Mouse (Mus musculus) limb, embryonic 13.5 days (tissue): ENCODE results near the gene Cdk17. TPM values are rescaled to one million over a fixed set of nuclear protein-coding genes. Genes with fewer than 3 reads are reported as not detected.
"Not testable (repeated sequence)": the region's sequence is repeated elsewhere in the genome, so short reads cannot be mapped to it uniquely, and the experiment has no call there.

Experiments used
- ATAC-seq: fragments of 200-750 bp; cut with Nextera tagmentation; 2 replicates; pipeline ENCODE4 v1.8.0; 2017; ENCODE audit warnings: low read depth, moderate number of reproducible peaks, moderate TSS enrichment; ENCODE audit not compliant: low FRiP score
- H3K27ac ChIP-seq: fragments of 300-500 bp; sonication (generic); 2 replicates; pipeline ENCODE4 v1.5.1; 2015; ENCODE audit warnings: inconsistent platforms, mild to moderate bottlenecking, moderate library complexity
- H3K27me3 ChIP-seq: fragments of 300-500 bp; sonication (generic); 2 replicates; pipeline ENCODE4 v1.6.1; 2015; ENCODE audit warnings: mild to moderate bottlenecking, inconsistent platforms
- H3K36me3 ChIP-seq: fragments of 300-500 bp; sonication (generic); 2 replicates; pipeline ENCODE4 v1.6.1; 2015; ENCODE audit warnings: inconsistent platforms, mild to moderate bottlenecking, moderate library complexity
- H3K4me1 ChIP-seq: fragments of 300-500 bp; sonication (generic); 2 replicates; pipeline ENCODE4 v1.6.1; 2015; ENCODE audit warnings: inconsistent platforms
- H3K4me2 ChIP-seq: fragments of 300-500 bp; sonication (generic); replicated peaks from 2 replicates; pipeline ENCODE4 v1.6.1; 2015; ENCODE audit warnings: inconsistent platforms, mild to moderate bottlenecking, moderate library complexity
- H3K4me3 ChIP-seq: fragments of 300-500 bp; sonication (generic); 2 replicates; pipeline ENCODE4 v1.5.1; 2015; ENCODE audit warnings: moderate library complexity, mild to moderate bottlenecking, inconsistent platforms
- H3K9ac ChIP-seq: fragments of 300-500 bp; sonication (generic); 2 replicates; pipeline ENCODE4 v1.6.1; 2015; ENCODE audit warnings: mild to moderate bottlenecking, inconsistent platforms
- H3K9me3 ChIP-seq: fragments of 300-500 bp; sonication (generic); 2 replicates; pipeline ENCODE4 v1.6.1; 2016; ENCODE audit warnings: inconsistent platforms
- WGBS: fragments of 180-500 bp; shearing (Covaris S2); methylation state at CpG from one replicate; pipeline ENCODE4 v1.1.7; 2015; 5-methylcytosine and 5-hydroxymethylcytosine counted together
- polyA plus RNA-seq: library from polyadenylated mRNA; unstranded; fragments of >200 nt; fragmentation: Nextera tagmentation; extraction: Ambion mirVana; gene quantifications from 2 replicates; pipeline ENCODE4 v1.2.1, GENCODE M21; 2015

The Cdk17 gene
- polyA plus RNA-seq, 1 experiment from 2014 or later = 16.6 TPM

GRCm38 (mm10) chr10:93144579-93144978 lies 16.1 kb upstream of the Cdk17 start:
- WGBS = 90% methylated on average over 1 of the region's 1 CpGs
- Histone ChIP-seq H3K27ac (no peak overlapping the region), H3K4me2 (no peak overlapping the region), H3K27me3 (no peaks in the 10 kb centered on the region), H3K36me3 (no peaks in the 10 kb centered on the region), H3K9me3 (no peaks in the 10 kb centered on the region), H3K4me1 (no peaks in the 10 kb centered on the region), H3K9ac (no peak overlapping the region), H3K4me3 (no peak overlapping the region)
- ATAC-seq = no peak

GRCm38 (mm10) chr10:93145088-93145487 lies 15.6 kb upstream of the Cdk17 start:
- 66% methylated on average over 10 of the region's 10 CpGs for WGBS
- Histone ChIP-seq H3K9me3 (no peaks in the 10 kb centered on the region), H3K4me1 (no peaks in the 10 kb centered on the region), H3K36me3 (no peaks in the 10 kb centered on the region), H3K4me2 (no peak overlapping the region), H3K27me3 (no peaks in the 10 kb centered on the region), H3K4me3 (no peak overlapping the region), H3K9ac (no peak overlapping the region), H3K27ac (no peak overlapping the region)
- no peak for ATAC-seq

- Histone ChIP-seq H3K9me3 (no peaks in the 10 kb centered on the region), H3K4me3 (no peak overlapping the region), H3K36me3 (no peaks in the 10 kb centered on the region), H3K27me3 (no peaks in the 10 kb centered on the region), H3K4me1 (no peaks in the 10 kb centered on the region), H3K4me2 (no peak overlapping the region), H3K27ac (no peak overlapping the region), H3K9ac (no peak overlapping the region)
- WGBS = 83% methylated on average over 4 of the region's 4 CpGs
- no peak for ATAC-seq
These were observed 14.1 kb upstream of the Cdk17 start for GRCm38 (mm10) chr10:93146601-93147000.

- no peaks in the 10 kb centered on the region for H3K27me3 ChIP-seq
These were observed 13.0 kb upstream of the Cdk17 start for GRCm38 (mm10) chr10:93147691-93148090.

GRCm38 (mm10) chr10:93149597-93149996 lies 11.1 kb upstream of the Cdk17 start:
- Histone ChIP-seq H3K27ac (no peak overlapping the region), H3K4me1 (no peaks in the 10 kb centered on the region), H3K9me3 (no peaks in the 10 kb centered on the region), H3K4me2 (no peak overlapping the region), H3K4me3 (no peak overlapping the region), H3K9ac (no peak overlapping the region), H3K27me3 (no peaks in the 10 kb centered on the region), H3K36me3 (no peaks in the 10 kb centered on the region)
- WGBS = 28% methylated on average over 1 of the region's 2 CpGs
- ATAC-seq = no peak

More at GRCm38 (mm10) chr10:93147691-93148090, 13.0 kb upstream of the Cdk17 start:
- no peaks in the 10 kb centered on the region for H3K4me1 ChIP-seq
- no peak overlapping the region for H3K4me3 ChIP-seq
- no peak overlapping the region for H3K4me2 ChIP-seq
- H3K9me3 ChIP-seq = no peaks in the 10 kb centered on the region
- no peak for ATAC-seq
- H3K9ac ChIP-seq = no peak overlapping the region
- 87% methylated on average over 6 of the region's 6 CpGs for WGBS
- H3K27ac ChIP-seq = no peak overlapping the region
- no peaks in the 10 kb centered on the region for H3K36me3 ChIP-seq

- no peaks in the 10 kb centered on the region for H3K36me3 ChIP-seq
- H3K4me1 ChIP-seq = no peaks in the 10 kb centered on the region
- no peak overlapping the region for H3K27ac ChIP-seq
- no peak for ATAC-seq
- H3K9ac ChIP-seq = no peak overlapping the region
- WGBS = 64% methylated on average over 6 of the region's 6 CpGs
- H3K4me3 ChIP-seq = no peak overlapping the region
- no peak overlapping the region for H3K4me2 ChIP-seq
- no peaks in the 10 kb centered on the region for H3K27me3 ChIP-seq
- no peaks in the 10 kb centered on the region for H3K9me3 ChIP-seq
These were observed 8.9 kb upstream of the Cdk17 start for GRCm38 (mm10) chr10:93151775-93152174.

- Histone ChIP-seq H3K27me3 (no peaks in the 10 kb centered on the region), H3K4me3 (no peak overlapping the region), H3K9me3 (no peaks in the 10 kb centered on the region), H3K36me3 (no peaks in the 10 kb centered on the region), H3K9ac (no peak overlapping the region), H3K27ac (no peak overlapping the region), H3K4me2 (no peak overlapping the region), H3K4me1 (no peaks in the 10 kb centered on the region)
- WGBS = 90% methylated on average over 5 of the region's 5 CpGs
- no peak for ATAC-seq
These were observed 8.0 kb upstream of the Cdk17 start for GRCm38 (mm10) chr10:93152698-93153097.

GRCm38 (mm10) chr10:93153404-93153803 lies 7.3 kb upstream of the Cdk17 start:
- not testable (repeated sequence) for H3K36me3 ChIP-seq, H3K4me3 ChIP-seq, H3K9me3 ChIP-seq, H3K9ac ChIP-seq, H3K4me1 ChIP-seq, H3K27ac ChIP-seq, ATAC-seq, H3K4me2 ChIP-seq, H3K27me3 ChIP-seq
- WGBS = 85% methylated on average over 2 of the region's 2 CpGs

GRCm38 (mm10) chr10:93159651-93160496 lies 801 bp upstream of the Cdk17 start:
- no peaks in the 10 kb centered on the region for H3K9me3 ChIP-seq
- 27% methylated on average over 17 of the region's 17 CpGs for WGBS
- peak overlapping the region; percentile 53; the same call in 1 of the 2 replicates for H3K9ac ChIP-seq
- no peaks in the 10 kb centered on the region for H3K36me3 ChIP-seq
- ATAC-seq = peak; percentile 80
- peaks cover 16% of the 10 kb centered on the region for H3K4me1 ChIP-seq
- peak overlapping the region; percentile 44; the same call in 1 of the 2 replicates for H3K27ac ChIP-seq
- peak overlapping the region; percentile 80 for H3K4me2 ChIP-seq
- peak overlapping the region; percentile 96 for H3K4me3 ChIP-seq
- H3K27me3 ChIP-seq = no peaks in the 10 kb centered on the region

- peak; percentile 93 for ATAC-seq
- Histone ChIP-seq H3K36me3 (no peaks in the 10 kb centered on the region), H3K27ac (peak overlapping the region; percentile 99), H3K9me3 (no peaks in the 10 kb centered on the region), H3K27me3 (no peaks in the 10 kb centered on the region), H3K9ac (peak overlapping the region; percentile 96), H3K4me2 (peak overlapping the region; percentile 80), H3K4me1 (peaks cover 21% of the 10 kb centered on the region), H3K4me3 (peak overlapping the region; percentile 96)
- WGBS = under 1% methylated on average over 25 of the region's 26 CpGs
These were observed 223 bp upstream of the Cdk17 start for GRCm38 (mm10) chr10:93160497-93160806.

GRCm38 (mm10) chr10:93161511-93162275 lies 1.0 kb downstream of the Cdk17 start:
- H3K4me1 ChIP-seq = peaks cover 34% of the 10 kb centered on the region
- no peaks in the 10 kb centered on the region for H3K27me3 ChIP-seq
- H3K36me3 ChIP-seq = no peaks in the 10 kb centered on the region
- no peaks in the 10 kb centered on the region for H3K9me3 ChIP-seq
- WGBS = under 1% methylated on average over 33 of the region's 33 CpGs
- H3K27ac ChIP-seq = peak overlapping the region; percentile 99
- H3K4me3 ChIP-seq = peak overlapping the region; percentile 96
- H3K9ac ChIP-seq = peak overlapping the region; percentile 96
- ATAC-seq = peak; percentile 32; the same call in 1 of the 2 replicates
- peak overlapping the region; percentile 80 for H3K4me2 ChIP-seq

GRCm38 (mm10) chr10:93162276-93162971 lies 1.7 kb downstream of the Cdk17 start:
- Histone ChIP-seq H3K4me1 (peaks cover 34% of the 10 kb centered on the region), H3K27ac (peak overlapping the region; percentile 99; the same call in 1 of the 2 replicates), H3K4me2 (peak overlapping the region; percentile 80), H3K9ac (peak overlapping the region; percentile 96), H3K27me3 (no peaks in the 10 kb centered on the region), H3K36me3 (no peaks in the 10 kb centered on the region), H3K4me3 (peak overlapping the region; percentile 96), H3K9me3 (no peaks in the 10 kb centered on the region)
- WGBS = 31% methylated on average over 11 of the region's 11 CpGs
- ATAC-seq = no peak
